7 mouse cellular contexts compared by ENCODE assay signal in the genomic region with DNA sequence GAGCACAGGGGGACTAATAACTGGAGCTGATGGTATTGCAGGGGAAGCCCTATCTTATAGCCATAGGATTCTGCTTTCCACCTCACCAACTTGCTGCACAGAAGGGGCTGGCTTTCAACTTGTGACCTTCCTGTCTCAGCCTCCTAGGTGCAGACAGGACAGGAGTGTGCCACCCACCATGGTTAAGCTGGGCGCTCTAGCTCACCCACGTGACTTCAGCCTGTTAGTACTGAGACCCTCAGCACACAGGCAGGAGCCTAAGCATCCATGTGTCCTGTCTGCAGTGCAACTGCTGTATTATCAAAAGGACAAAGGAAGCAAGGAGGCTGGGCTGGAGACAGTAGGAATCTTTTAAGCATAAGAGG. TPM values are rescaled to one million over a fixed set of nuclear protein-coding genes. Genes with fewer than 3 reads are reported as not detected.
DNase-seq lines count a peak whose midpoint lies in the region; ATAC-seq and TF ChIP-seq lines count a peak whose summit lies in the region.

No protein-coding gene starts in this region.

- peak overlapping the region; percentile 91; the same call in 1 of the 2 replicates for H3K27ac ChIP-seq in heart, embryonic 16.5 days (ENCODE audit: low read length)
- no peak overlapping the region for H3K27ac ChIP-seq in midbrain, embryonic 12.5 days (replicated peaks)
- no peak overlapping the region for H3K27ac ChIP-seq in midbrain, postnatal 0 days (ENCODE audit: low read depth, low read length)
- H3K27ac ChIP-seq in intestine, embryonic 15.5 days: 0 out of 2 replicates have a peak overlapping the region, but pooled peaks have one; percentile 3
- H3K27ac ChIP-seq in stomach, postnatal 0 days (replicated peaks): no peak overlapping the region

- no peak overlapping the region for H3K9ac ChIP-seq in heart, embryonic 16.5 days (ENCODE audit: low read length)
- H3K9ac ChIP-seq in midbrain, embryonic 12.5 days (replicated peaks): no peak overlapping the region
- no peak overlapping the region for H3K9ac ChIP-seq in midbrain, postnatal 0 days (replicated peaks; ENCODE audit: low read length, poor library complexity, severe bottlenecking)
- no peak overlapping the region for H3K9ac ChIP-seq in intestine, embryonic 15.5 days
- H3K9ac ChIP-seq in stomach, postnatal 0 days (ENCODE audit: low read length): no peak overlapping the region

- H3K36me3 ChIP-seq in heart, embryonic 16.5 days (ENCODE audit: control insufficient read depth, insufficient read depth): peaks cover 27% of the 10 kb centered on the region
- H3K36me3 ChIP-seq in midbrain, embryonic 12.5 days: peaks cover 50% of the 10 kb centered on the region
- H3K36me3 ChIP-seq in midbrain, postnatal 0 days (ENCODE audit: insufficient read depth, low read length): peaks cover 35% of the 10 kb centered on the region
- peaks cover 21% of the 10 kb centered on the region; the same call in 1 of the 2 replicates for H3K36me3 ChIP-seq in intestine, embryonic 15.5 days
- H3K36me3 ChIP-seq in stomach, postnatal 0 days (ENCODE audit: control insufficient read depth, insufficient read depth, low read length): peaks cover 10% of the 10 kb centered on the region; the same call in 1 of the 2 replicates

- peaks cover 5% of the 10 kb centered on the region for H3K4me1 ChIP-seq in heart, embryonic 16.5 days (ENCODE audit: control insufficient read depth, insufficient read depth, low read length)
- peaks cover 4% of the 10 kb centered on the region; the same call in 1 of the 2 replicates for H3K4me1 ChIP-seq in midbrain, embryonic 12.5 days
- no peaks in the 10 kb centered on the region for H3K4me1 ChIP-seq in midbrain, postnatal 0 days (ENCODE audit: insufficient read depth, low read length)
- peaks cover 4% of the 10 kb centered on the region for H3K4me1 ChIP-seq in intestine, embryonic 15.5 days (replicated peaks)
- no peaks in the 10 kb centered on the region for H3K4me1 ChIP-seq in stomach, postnatal 0 days (replicated peaks; ENCODE audit: control insufficient read depth, insufficient read depth)

- 82% methylated on average over 2 of the region's 2 CpGs for WGBS in heart, embryonic 16.5 days
- WGBS in midbrain, embryonic 12.5 days: 89% methylated on average over 2 of the region's 2 CpGs
- WGBS in midbrain, postnatal 0 days: 97% methylated on average over 2 of the region's 2 CpGs
- 92% methylated on average over 2 of the region's 2 CpGs for WGBS in intestine, embryonic 15.5 days
- WGBS in stomach, postnatal 0 days: 98% methylated on average over 2 of the region's 2 CpGs

- no peak for TF ChIP-seq CTCF in midbrain, postnatal 0 days (IDR thresholded peaks at IDR 0.05)
- no peak for TF ChIP-seq CTCF in stomach, postnatal 0 days (IDR thresholded peaks at IDR 0.05; ENCODE audit: low read depth)

- no peak overlapping the region for H3K4me3 ChIP-seq in heart, embryonic 16.5 days (ENCODE audit: low read length)
- no peak overlapping the region for H3K4me3 ChIP-seq in midbrain, embryonic 12.5 days
- no peak overlapping the region for H3K4me3 ChIP-seq in midbrain, postnatal 0 days (ENCODE audit: low read depth, low read length)
- no peak overlapping the region for H3K4me3 ChIP-seq in intestine, embryonic 15.5 days (replicated peaks)
- no peak overlapping the region for H3K4me3 ChIP-seq in stomach, postnatal 0 days (ENCODE audit: low read depth, low read length)

- no peaks in the 10 kb centered on the region for H3K9me3 ChIP-seq in heart, embryonic 16.5 days (replicated peaks; ENCODE audit: control insufficient read depth, low read length)
- no peaks in the 10 kb centered on the region for H3K9me3 ChIP-seq in midbrain, embryonic 12.5 days
- no peaks in the 10 kb centered on the region for H3K9me3 ChIP-seq in midbrain, postnatal 0 days (ENCODE audit: low read length)
- no peaks in the 10 kb centered on the region for H3K9me3 ChIP-seq in intestine, embryonic 15.5 days
- H3K9me3 ChIP-seq in stomach, postnatal 0 days (ENCODE audit: control insufficient read depth, low read length): no peaks in the 10 kb centered on the region

- intact Hi-C loops in heart, postnatal 10 days (cut with DNase I): loop anchor here (1.0 to 2.0 kb wide), 3 partner anchors 12 to 46 kb away; no protein-coding TSS in a partner anchor

- ATAC-seq in heart, embryonic 16.5 days (replicated peaks; ENCODE audit: extremely low read depth, insufficient read depth, low FRiP score): no peak
- peak; percentile 56; the same call in 1 of the 2 replicates for ATAC-seq in midbrain, embryonic 12.5 days (ENCODE audit: low FRiP score, low read depth)
- no peak for ATAC-seq in midbrain, postnatal 0 days (ENCODE audit: low FRiP score)
- ATAC-seq in intestine, embryonic 15.5 days: peak; percentile 32; the same call in 1 of the 2 replicates
- 0 out of 2 replicates have a peak, but pooled peaks have one; percentile 6 for ATAC-seq in stomach, postnatal 0 days (ENCODE audit: low FRiP score, low TSS enrichment)

- H3K27me3 ChIP-seq in heart, embryonic 16.5 days (ENCODE audit: control insufficient read depth, insufficient read depth, low read length): no peaks in the 10 kb centered on the region
- no peaks in the 10 kb centered on the region for H3K27me3 ChIP-seq in midbrain, embryonic 12.5 days
- H3K27me3 ChIP-seq in midbrain, postnatal 0 days (ENCODE audit: insufficient read depth, low read length): no peaks in the 10 kb centered on the region
- H3K27me3 ChIP-seq in intestine, embryonic 15.5 days (replicated peaks): no peaks in the 10 kb centered on the region
- H3K27me3 ChIP-seq in stomach, postnatal 0 days (ENCODE audit: control insufficient read depth, insufficient read depth, low read length): no peaks in the 10 kb centered on the region

- DNase-seq in heart, postnatal 10 days: no peak
- DNase-seq in midbrain, postnatal 0 days (ENCODE audit: low spot score): no peak
- DNase-seq in stomach, postnatal 0 days (ENCODE audit: low spot score): no peak
- no peak for DNase-seq in gastrocnemius, adult 18-20 months (ENCODE audit: low spot score)

- no peak overlapping the region for H3K4me2 ChIP-seq in heart, embryonic 16.5 days (ENCODE audit: low read depth, low read length)
- H3K4me2 ChIP-seq in midbrain, embryonic 12.5 days (replicated peaks): no peak overlapping the region
- H3K4me2 ChIP-seq in midbrain, postnatal 0 days (ENCODE audit: low read depth, low read length, poor library complexity, severe bottlenecking): no peak overlapping the region
- H3K4me2 ChIP-seq in intestine, embryonic 15.5 days (replicated peaks): no peak overlapping the region
- no peak overlapping the region for H3K4me2 ChIP-seq in stomach, postnatal 0 days (replicated peaks; ENCODE audit: low read depth)

- no peak for TF ChIP-seq EP300 in stomach, postnatal 0 days (optimal IDR thresholded peaks at IDR 0.05)

RNA-seq across cellular contexts. Expression of gene Bbc3, which starts 18.4 kb away (rescaled TPM):
- 5.7 and 6.8 TPM in 2 replicates for polyA plus RNA-seq in heart, embryonic 16.5 days (2015; fragmentation: Nextera tagmentation; extraction: Ambion mirVana)
- total RNA-seq in heart, postnatal 10 days (2021): 1 to 10 TPM; 9.5 to 9.8 TPM
- polyA plus RNA-seq in midbrain, embryonic 12.5 days (2016; fragmentation: Nextera tagmentation; extraction: Ambion mirVana): 17.3 and 18.9 TPM in 2 replicates
- 45.1 and 50.6 TPM in 2 replicates for total RNA-seq in midbrain, postnatal 0 days (2014; rRNA removed)
- polyA plus RNA-seq in midbrain, postnatal 0 days (2015; fragmentation: Nextera tagmentation; extraction: Ambion mirVana): 38.9 and 39.0 TPM in 2 replicates
- polyA plus RNA-seq in intestine, embryonic 15.5 days (2015; fragmentation: Nextera tagmentation; extraction: Ambion mirVana): 5.9 and 6.4 TPM in 2 replicates
- 3.7 and 5.0 TPM in 2 replicates for polyA plus RNA-seq in stomach, postnatal 0 days (2015; fragmentation: Nextera tagmentation; extraction: Ambion mirVana)
- total RNA-seq in gastrocnemius, adult 18-20 months (2021): 1 to 10 TPM; 1.2 to 2.3 TPM

RNA-seq across cellular contexts. Expression of gene Ccdc9, which starts 40.0 kb away (rescaled TPM):
- polyA plus RNA-seq in heart, embryonic 16.5 days (2015; fragmentation: Nextera tagmentation; extraction: Ambion mirVana): 12.0 and 15.2 TPM in 2 replicates
- 10 to 100 TPM; 38.2 to 39.1 TPM for total RNA-seq in heart, postnatal 10 days (2021)
- polyA plus RNA-seq in midbrain, embryonic 12.5 days (2016; fragmentation: Nextera tagmentation; extraction: Ambion mirVana): 43.2 and 48.8 TPM in 2 replicates
- 31.5 and 35.0 TPM in 2 replicates for total RNA-seq in midbrain, postnatal 0 days (2014; rRNA removed)
- polyA plus RNA-seq in midbrain, postnatal 0 days (2015; fragmentation: Nextera tagmentation; extraction: Ambion mirVana): 12.7 and 13.6 TPM in 2 replicates
- 23.3 and 24.7 TPM in 2 replicates for polyA plus RNA-seq in intestine, embryonic 15.5 days (2015; fragmentation: Nextera tagmentation; extraction: Ambion mirVana)
- 11.5 and 13.0 TPM in 2 replicates for polyA plus RNA-seq in stomach, postnatal 0 days (2015; fragmentation: Nextera tagmentation; extraction: Ambion mirVana)
- total RNA-seq in gastrocnemius, adult 18-20 months (2021): 10 to 100 TPM; 35.7 to 38.9 TPM

RNA-seq across cellular contexts. Expression of gene Inafm1, which starts 53.2 kb away (rescaled TPM):
- 6.9 and 9.0 TPM in 2 replicates for polyA plus RNA-seq in heart, embryonic 16.5 days (2015; fragmentation: Nextera tagmentation; extraction: Ambion mirVana)
- 10 to 100 TPM; 15.6 to 15.7 TPM for total RNA-seq in heart, postnatal 10 days (2021)
- 20.5 and 20.6 TPM in 2 replicates for polyA plus RNA-seq in midbrain, embryonic 12.5 days (2016; fragmentation: Nextera tagmentation; extraction: Ambion mirVana)
- total RNA-seq in midbrain, postnatal 0 days (2014; rRNA removed): 58.2 and 60.5 TPM in 2 replicates
- 84.2 and 84.5 TPM in 2 replicates for polyA plus RNA-seq in midbrain, postnatal 0 days (2015; fragmentation: Nextera tagmentation; extraction: Ambion mirVana)
- polyA plus RNA-seq in intestine, embryonic 15.5 days (2015; fragmentation: Nextera tagmentation; extraction: Ambion mirVana): 16.4 and 16.6 TPM in 2 replicates
- 28.0 and 29.1 TPM in 2 replicates for polyA plus RNA-seq in stomach, postnatal 0 days (2015; fragmentation: Nextera tagmentation; extraction: Ambion mirVana)
- total RNA-seq in gastrocnemius, adult 18-20 months (2021): 10 to 100 TPM; 14.2 to 14.3 TPM

Comparison
In these comparisons a context has a peak if more than half of its experiments do, and no peak if none do; other contexts are left out.
1. ATAC-seq: peak in midbrain, embryonic 12.5 days (single experiment), intestine, embryonic 15.5 days (single experiment) and stomach, postnatal 0 days (single experiment); none in heart, embryonic 16.5 days (single experiment) and midbrain, postnatal 0 days (single experiment).
2. H3K27ac ChIP-seq: peak in heart, embryonic 16.5 days (single experiment) and intestine, embryonic 15.5 days (single experiment); none in midbrain, embryonic 12.5 days (single experiment), midbrain, postnatal 0 days (single experiment) and stomach, postnatal 0 days (single experiment).